Comparison of ENCODE assay signal across 8 mouse cellular contexts in genomic region chr11:24629431-24629830, GRCm38 (mm10).
"Had no signal": no experiment of that assay in that cellular context is flagged by ENCODE, and none has a peak within 500 bp of the region (broad histone marks: within the 10 kb centered on the region; RNA-seq: fewer than 3 reads in every experiment).

No protein-coding gene starts in this region.

- H3K4me3 ChIP-seq: limb, embryonic 13.5 days; midbrain, embryonic 12.5 days had no signal

- H3K9me3 ChIP-seq: limb, embryonic 13.5 days; midbrain, embryonic 12.5 days had no signal

- H3K9ac ChIP-seq: limb, embryonic 13.5 days; liver, embryonic 14.5 days; midbrain, embryonic 12.5 days had no signal

- ATAC-seq: midbrain, embryonic 16.5 days had no signal

- H3K27me3 ChIP-seq: midbrain, embryonic 12.5 days had no signal

- H3K36me3 ChIP-seq: limb, embryonic 13.5 days; midbrain, embryonic 12.5 days had no signal

- DNase-seq: kidney, postnatal 14 days; lung, adult 18-20 months; right cerebral cortex, postnatal 14 days; thymus, postnatal 4 days had no signal

- H3K27ac ChIP-seq: limb, embryonic 13.5 days; liver, embryonic 14.5 days; midbrain, embryonic 12.5 days had no signal

- H3K4me2 ChIP-seq: midbrain, embryonic 12.5 days had no signal
